Mouse (Mus musculus) cerebellum, adult 18-20 months (tissue): ENCODE measurements at regions not wholly inside any gene's neighbourhood (a gene's known extent, or its start where the extent isn't known, plus 50 kb on each side); places are given as distances from the start of the nearest gene placed in this dataset.

Source experiments
- DNase-seq, 2 experiments: peaks; one replicate each; pipeline ENCODE4 v3.0.0; 2021

DNA sequence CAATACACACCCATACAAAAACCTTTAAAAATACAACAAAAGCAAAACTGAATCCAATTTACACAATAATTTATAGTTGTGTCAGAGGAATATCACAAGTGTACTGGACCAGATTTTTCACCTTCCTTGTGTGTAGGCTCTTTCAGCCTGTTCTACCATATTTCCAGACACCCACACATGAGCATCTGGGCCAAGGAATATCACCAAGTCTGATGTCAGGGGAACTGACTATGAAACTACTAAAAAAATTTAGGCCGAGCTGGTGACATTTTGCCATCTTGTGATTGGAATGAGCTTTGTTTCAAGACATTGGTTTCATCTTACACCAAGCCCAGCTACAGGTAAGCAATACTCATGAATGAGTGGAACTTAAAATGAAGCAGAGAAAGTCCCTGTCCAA lies 234.9 kb upstream of the Emcn start:
- DNase-seq, result no peak

GRCm38 (mm10) chr3:137108197-137108596 lies 232.7 kb upstream of the Emcn start:
- no peak for DNase-seq

GRCm38 (mm10) chr3:137109786-137110185 lies 231.1 kb upstream of the Emcn start:
- peak; percentile 93 to 95 for DNase-seq

DNA sequence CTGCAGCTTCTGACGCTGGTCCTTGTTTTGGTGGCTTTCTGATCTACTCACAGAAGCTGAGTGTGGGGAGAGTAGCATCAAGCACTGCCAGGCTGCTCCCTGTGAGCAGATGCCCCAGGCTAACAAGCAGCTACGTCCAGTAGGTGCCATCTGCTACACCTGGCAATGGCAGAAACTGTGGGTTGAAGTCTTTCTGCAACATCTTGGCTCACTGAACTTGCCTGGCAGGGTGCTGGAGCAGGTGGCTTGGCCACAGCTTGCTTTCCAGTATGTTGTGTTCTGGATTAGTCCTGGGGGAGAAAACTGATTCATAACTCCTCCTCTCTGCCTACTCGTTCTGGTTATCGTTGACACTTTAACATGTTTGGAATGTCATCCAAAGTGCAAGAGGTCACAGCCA lies 230.4 kb upstream of the Emcn start:
- peak; percentile 94 to 97 for DNase-seq

DNA sequence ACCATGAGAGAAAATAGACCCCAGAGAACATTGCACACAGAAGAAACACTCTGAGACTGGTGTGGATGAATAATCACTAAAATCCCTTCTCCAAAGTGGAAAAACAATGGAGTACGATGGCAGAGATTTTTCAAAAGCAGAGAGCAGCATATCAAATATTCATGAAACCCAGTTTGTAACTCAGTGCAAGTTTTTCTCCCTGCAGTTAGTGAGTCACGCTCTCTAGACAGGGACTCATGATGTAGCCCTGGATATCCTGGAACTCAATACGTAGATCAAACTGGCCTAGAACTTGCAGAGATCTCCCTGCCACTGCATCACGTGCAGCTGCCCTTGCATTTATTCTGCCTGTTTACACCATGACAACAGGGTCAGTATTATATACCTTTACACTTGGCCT lies 210.9 kb upstream of the Emcn start:
- DNase-seq, result no peak

- DNase-seq, result no peak
These were observed 198.8 kb upstream of the Emcn start for GRCm38 (mm10) chr3:137142041-137142440.

DNA sequence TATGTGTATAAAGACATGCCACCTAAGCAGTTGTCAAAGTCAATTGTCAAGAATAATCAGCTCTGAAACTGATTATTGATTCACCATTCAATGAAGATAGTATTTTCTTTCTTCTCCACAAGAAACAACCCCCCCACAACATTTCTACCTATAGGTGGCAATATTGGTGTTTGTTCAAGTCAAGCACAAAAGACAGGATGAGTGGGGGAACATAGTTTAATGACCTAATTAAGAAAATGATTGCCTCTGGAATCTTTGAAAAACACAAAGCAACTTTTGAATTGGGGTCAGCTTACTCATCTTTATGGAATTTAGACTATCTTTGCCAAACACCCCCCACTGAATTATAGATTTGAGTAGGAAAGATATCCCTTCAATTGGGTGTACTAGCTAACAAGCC lies 194.8 kb upstream of the Emcn start:
- no peak for DNase-seq

DNA sequence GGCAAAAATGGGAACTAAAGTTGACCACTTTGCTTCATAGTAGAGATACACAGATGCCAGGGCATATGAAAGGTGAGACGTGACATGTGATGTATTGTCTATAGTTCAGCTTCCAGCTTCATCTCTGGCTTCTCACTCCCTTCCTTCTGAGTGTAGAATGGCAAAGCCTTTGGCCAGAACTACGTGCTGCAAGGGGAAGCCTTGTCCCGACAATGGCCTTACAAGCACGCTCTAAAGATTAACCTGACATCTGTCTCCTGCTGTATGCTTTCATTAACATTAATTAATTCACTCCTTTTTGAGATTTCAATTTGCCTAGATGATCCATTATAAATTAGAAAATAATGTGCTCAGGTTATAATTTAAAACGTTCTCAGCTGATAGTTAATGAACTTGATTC lies 193.5 kb upstream of the Emcn start:
- DNase-seq, result no peak

DNA sequence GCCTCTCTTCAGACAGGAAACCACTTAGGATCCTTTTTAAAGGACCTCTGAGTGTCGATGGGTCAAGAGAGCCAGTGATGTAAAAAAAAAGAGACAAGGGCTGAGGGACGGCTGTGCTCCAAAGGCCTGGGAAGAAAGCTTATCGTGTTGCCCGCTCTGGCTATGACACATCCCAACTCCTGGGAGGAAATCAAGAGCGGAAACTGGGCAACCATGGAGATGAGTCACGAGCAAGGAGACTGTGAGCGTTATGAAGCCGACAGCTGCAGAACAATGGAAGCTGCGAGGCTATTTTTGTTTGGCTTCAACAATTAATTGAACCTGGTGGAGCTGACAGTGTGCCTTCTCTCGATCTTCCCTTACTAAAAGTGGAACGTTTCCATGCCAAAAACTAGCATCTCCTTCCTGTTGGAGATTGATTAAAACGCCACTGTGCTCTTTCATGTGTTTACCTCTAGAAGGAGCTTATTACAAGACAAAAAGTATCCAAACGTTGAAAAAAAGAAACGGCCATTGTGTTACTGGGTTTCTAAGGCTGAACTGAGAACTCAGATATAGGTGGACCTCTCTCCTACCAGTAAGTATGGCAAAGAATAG lies 190.4 kb upstream of the Emcn start:
- DNase-seq, result peak; percentile 58 to 63

- no peak for DNase-seq
These were observed 189.4 kb upstream of the Emcn start for GRCm38 (mm10) chr3:137151431-137151830.

- no peak for DNase-seq
These were observed 187.6 kb upstream of the Emcn start for GRCm38 (mm10) chr3:137153234-137153633.

GRCm38 (mm10) chr3:137154200-137155042 lies 186.4 kb upstream of the Emcn start:
- no peak for DNase-seq

DNA sequence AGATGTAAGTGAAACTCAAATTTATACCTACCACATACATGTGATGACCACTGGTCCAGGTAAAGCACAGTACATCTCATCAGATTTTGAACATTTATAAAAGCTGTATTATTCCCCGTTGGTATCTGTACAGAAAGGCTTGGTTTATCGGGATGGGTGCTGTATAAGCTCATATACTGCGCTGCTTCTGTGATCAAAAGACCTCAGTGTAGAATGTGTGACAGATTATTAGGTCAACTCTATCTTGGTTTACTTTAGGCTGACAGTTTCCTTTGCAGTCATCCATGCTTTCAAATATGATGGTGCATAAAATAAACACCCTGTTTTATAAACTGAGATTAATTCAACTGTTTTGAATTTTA lies 185.8 kb upstream of the Emcn start:
- no peak for DNase-seq

DNA sequence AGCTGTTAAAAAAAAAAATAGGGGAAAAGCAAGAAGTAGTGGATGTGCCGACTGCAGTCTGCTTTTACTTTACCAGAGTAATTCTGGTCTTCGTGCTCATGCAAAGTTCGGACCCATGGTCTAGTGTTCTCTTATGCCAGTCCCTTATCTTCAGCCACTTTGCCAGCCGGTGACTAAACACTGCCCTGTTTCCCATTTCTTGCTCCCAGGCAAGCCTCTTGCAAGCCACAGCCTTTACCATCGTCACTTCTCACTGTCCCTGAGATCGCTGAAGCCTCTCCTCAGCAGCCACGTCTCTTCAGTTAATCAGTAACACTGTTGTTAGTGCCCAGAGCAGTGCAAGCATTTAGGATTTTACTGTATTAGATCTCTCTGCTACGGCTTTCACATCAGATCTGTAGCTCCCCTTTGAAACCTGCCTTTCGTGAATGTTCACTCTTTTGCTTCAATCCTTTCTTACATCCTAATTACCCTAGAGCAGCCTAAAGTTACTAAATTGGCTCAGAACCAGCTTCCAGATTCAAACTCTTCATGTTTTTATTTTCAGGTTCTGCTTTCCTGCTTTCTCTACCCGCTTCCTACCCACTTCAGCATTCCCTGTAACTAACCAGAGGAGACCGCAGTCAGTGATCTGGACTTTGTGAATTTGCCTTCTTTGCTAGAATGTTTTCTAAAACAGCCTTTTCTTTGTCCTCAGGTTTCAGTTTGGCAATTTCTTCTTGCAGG lies 184.5 kb upstream of the Emcn start:
- no peak for DNase-seq

DNA sequence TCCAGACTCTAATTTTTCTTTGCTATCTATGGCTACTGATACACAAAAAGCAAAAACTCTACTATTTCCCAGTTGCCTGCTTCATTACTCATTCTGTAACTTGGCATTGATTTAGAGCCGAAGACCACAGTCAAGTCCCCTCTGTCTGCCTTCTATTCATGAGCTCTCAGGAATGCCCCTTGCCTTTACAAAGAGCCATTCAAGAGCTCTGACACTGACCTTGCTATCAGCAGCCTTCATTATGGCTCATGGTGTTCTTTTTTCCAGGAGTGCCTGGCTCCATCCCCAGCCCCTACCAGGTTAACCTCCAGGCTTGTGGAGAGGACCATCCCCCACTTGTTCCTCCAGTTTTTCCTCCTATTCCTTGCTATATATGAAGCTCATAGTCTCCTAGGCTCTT lies 151.8 kb upstream of the Emcn start:
- no peak for DNase-seq

DNA sequence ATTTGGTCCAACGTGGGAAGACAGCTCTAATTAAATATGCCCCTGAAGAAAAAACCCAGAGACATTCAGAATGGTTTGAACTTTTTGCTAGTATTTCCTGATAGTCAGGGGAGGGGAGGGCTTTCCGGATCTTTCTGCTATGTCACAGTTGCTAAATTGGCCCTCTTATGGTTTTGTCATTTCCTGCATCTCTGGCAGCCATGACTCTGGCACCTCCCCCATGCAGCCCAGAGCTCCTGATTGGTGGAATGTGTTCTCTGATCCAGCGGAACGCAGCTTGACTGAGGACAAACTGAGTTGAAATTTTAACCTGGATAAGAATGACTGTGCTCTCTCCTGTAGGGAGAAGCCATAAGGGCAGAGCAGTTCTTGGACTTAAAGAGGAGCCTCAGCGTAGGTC lies 150.4 kb upstream of the Emcn start:
- DNase-seq, result no peak

DNA sequence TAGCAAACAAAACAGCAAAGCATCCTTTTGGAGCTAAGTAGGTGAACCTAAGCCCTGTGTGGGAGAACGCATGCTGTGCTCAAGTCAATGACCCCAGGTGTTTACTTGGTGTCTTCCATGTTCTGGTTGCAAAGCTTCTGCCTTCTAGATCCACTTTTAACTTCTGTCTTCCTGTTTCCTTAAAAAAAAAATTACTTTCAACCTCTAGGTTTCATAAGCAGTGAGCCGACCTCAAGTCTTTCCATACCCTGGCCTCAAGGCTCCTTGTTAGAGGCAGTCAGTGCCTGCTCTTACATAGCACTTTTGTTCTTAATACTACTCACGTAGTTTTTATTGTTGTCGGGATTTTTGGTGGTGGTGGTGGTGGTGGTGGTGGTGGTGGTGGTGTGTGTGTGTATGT lies 149.9 kb upstream of the Emcn start:
- no peak for DNase-seq

DNA sequence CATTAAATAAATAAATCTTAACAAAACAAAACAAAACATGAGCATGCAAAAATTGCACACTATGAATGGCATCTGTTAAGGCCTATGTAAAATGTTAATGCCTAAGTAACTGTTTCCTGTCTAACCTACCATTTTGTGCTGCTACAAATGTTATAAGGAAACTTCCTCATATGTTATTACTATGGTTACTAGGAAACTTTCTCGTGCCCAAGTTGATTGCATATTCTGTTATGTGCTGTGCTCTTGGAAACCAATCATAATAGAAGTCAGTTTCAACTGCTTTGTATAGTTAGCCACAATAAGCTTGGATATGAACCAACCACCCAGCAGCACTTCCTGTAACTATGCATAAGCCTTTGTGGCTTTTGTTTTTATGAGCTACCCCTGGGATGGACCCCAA lies 147.0 kb upstream of the Emcn start:
- DNase-seq, result no peak

DNA sequence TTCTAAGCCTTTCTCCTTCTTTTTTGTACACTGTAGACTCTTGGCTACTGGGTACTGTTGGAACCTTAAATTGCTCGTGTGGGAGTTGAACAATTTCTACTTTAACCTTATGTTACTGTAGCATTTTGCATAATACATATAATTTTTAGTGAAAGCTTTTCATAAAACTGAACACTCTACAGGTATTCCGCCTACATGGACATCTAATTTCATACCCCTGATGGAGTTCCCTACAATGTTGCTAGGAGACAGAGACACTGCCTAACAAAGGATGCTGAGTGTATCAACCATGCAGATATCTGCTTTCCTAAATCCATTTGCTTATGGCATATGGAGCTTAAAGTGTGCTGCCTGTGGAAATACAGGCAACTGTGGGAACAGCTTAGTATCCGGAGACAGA lies 129.2 kb upstream of the Emcn start:
- peak in 1 of 2 experiments; percentile 6 for DNase-seq

GRCm38 (mm10) chr3:137216036-137216435 lies 124.8 kb upstream of the Emcn start:
- peak in 1 of 2 experiments; percentile 10 for DNase-seq

- no peak for DNase-seq
These were observed 123.6 kb upstream of the Emcn start for GRCm38 (mm10) chr3:137217245-137217644.

DNA sequence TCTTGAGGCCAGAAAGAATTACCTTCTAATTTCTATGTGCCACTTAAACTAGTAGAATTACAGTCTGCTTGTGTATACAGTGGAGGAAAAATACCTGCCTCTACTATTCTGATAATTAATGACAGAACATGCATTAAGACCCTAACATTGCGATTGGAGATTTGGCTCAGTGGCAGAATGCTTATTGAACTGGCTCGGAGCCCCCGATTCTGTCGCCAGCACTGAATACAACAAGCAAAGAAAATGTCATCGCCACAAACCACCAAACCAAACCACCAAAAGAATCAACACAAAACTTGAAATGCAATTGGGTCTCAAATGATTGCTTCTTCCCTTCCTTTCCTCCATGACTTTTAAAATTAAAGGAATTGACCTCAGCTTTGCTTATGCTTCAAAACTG lies 122.9 kb upstream of the Emcn start:
- DNase-seq, result no peak

- DNase-seq, result no peak
These were observed 114.7 kb upstream of the Emcn start for GRCm38 (mm10) chr3:137226151-137226550.
